Mouse (Mus musculus): ENCODE data around the gene Ddb1. TPM values are rescaled to one million over a fixed set of nuclear protein-coding genes. Genes with fewer than 3 reads are reported as not detected.
"Not testable (repeated sequence)": the region's sequence is repeated elsewhere in the genome, so short reads cannot be mapped to it uniquely, and the experiment has no call there.

The Ddb1 gene
- 100 to 1,000 TPM; 193 to 195 TPM for total RNA-seq (2021)
- long read RNA-seq, experiment 1, full-length matches to known transcripts = 124 of 169 reads
- long read RNA-seq, experiment 1, partial matches to known transcripts = 30 of 169 reads
- long read RNA-seq, experiment 1, other reads (novel, unspliced or antisense) = 15 of 169 reads
- long read RNA-seq, experiment 2, full-length matches to known transcripts = 98 of 134 reads
- long read RNA-seq, experiment 2, partial matches to known transcripts = 27 of 134 reads
- long read RNA-seq, experiment 2, other reads (novel, unspliced or antisense) = 9 of 134 reads

DNA sequence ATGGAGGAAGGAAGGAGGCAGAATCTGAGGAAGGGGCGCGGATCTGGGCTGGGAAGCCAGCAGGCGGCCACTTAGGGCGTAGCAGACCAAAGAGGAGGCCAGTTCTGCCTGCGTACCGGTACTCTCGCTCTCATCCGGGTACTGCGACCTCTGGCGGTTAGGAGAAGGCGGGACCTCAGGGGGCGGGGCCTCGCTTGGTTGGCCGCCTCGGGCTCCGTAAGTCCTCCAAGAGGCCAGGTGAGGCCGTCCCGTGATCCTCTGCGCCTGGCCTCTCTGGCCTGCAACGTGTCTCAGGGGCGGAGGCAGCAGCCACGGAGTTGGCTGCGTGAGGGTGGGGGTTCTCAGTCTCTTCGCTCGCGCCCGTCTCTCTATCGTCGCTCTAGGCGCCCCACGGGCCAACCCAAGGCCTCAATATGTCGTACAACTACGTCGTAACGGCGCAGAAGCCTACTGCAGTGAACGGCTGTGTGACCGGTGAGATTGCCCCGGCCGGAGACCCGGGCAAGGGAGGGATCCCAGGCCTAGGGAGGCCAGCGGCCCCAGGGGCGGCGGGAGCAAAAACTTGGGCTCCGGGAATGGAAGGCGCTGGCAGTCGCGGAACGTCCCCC is at the start of gene Ddb1, which contains the start of gene Tkfc:
TSS of gene Ddb1 (plus strand) at position 35 of the 608 bp plus-strand sequence.
TSS of gene Tkfc (minus strand) at position 362 of the 608 bp plus-strand sequence.
- peak; percentile 99 for DNase-seq (ENCODE audit: low spot score in 2 of 2)

DNA sequence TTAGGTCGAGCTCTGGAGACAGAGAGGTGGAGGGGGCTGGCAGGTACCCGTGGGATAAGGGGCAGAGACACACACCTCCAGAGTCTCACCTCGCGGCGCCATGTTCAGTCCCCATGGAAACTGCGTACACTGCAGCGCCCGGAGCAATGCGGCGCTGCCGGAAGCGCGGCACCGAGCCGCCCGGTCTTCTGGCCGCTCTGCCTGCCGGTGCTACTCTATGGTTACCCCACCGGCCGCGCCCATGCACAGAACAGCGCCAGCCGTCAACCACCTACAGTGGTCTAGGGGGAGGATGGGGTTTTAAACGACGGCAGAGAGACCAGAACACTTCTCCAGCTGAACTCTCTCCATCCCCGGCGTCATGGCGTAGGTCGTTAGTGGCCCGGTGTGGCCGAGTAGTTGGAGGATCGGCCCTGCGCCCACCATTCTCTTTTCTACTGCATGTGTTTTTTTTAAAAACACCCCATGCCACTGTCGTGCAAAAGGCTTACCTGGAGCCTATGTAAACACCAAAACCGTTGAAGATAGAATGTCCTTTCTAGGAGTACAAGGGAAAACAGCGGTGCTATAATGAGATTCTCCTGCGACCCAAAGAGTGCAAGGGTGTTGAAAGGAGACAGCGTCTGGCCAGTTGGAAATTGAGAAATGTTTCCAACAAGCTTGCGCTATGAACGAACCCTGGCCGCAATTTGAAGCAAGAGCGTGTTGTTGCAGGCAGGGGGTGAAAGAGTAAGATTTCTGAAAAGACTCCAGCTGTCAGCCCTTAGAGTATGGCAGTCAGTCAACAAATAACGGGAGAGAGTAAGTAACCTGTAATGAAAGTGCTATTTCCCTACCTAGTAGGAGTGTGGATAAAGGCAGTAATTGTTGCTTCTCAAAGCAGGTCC is 49.3 kb upstream of the Ddb1 start, which contains the start of gene Tmem216:
TSS of gene Tmem216 (minus strand) at position 615 of the 887 bp plus-strand sequence.
- peak; percentile 82 to 87 for DNase-seq (ENCODE audit: low spot score in 2 of 2)

DNA sequence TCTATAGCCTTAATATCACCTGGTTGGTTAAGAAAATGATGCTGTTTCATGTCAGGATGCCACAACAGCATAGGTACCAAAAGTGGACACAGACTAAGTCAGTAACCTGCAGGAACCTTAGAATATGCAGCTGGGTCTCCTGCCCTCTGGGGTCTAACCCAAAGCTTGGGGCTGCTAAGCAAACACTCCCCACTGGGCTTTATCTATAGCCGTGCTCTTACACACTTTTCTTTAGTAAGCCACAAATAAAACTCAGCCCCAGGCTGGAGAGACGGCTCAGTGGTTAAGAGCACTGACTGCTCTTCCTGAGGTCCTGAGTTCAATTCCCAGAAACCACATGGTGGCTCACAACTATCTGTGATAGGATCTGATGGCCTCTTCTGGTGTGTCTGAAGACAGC is 48.1 kb upstream of the Ddb1 start:
- DNase-seq (ENCODE audit: low spot score in 2 of 2) = no peak

DNA sequence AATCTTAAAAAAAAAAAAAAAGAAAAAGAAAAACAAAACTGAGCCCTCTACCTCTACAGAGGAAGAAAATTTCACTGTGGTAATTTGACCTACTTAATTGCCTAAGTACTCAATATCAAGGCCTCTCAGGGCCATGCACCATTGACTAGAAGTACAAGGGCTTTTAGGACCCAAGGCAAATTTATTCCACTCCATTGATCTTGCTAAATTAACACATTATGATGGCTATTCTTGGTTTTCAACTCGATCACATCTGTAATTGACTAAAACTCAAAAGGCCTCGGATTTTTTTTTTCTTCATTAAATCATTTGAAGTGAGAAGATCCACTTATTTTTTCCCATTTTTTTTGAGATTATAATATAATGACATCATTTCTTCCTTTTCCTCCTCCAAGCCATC is 47.7 kb upstream of the Ddb1 start:
- DNase-seq (ENCODE audit: low spot score in 2 of 2) = no peak

DNA sequence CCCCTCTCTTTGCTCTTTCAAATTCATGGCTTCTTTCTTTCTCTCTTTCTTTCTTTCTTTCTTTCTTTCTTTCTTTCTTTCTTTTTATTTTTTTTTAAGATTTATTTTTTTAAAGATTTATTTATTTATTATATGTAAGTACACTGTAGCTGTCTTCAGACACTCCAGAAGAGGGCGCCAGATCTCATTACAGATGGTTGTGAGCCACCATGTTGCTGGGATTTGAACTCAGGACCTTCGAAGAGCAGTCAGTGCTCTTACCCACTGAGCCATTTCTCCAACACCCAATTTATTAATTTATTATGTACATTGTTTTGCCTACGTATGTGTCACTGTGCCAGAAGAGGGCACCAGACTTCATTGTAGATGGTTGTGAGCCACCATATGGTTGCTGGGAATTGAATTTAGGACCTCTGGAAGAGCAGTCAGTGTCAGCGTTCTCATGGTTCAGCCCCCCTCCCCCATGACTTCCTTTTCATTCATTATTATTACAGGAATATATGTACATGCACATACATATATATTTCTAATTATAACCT is 47.2 kb upstream of the Ddb1 start:
- not testable (repeated sequence) for DNase-seq (ENCODE audit: low spot score in 2 of 2)

DNA sequence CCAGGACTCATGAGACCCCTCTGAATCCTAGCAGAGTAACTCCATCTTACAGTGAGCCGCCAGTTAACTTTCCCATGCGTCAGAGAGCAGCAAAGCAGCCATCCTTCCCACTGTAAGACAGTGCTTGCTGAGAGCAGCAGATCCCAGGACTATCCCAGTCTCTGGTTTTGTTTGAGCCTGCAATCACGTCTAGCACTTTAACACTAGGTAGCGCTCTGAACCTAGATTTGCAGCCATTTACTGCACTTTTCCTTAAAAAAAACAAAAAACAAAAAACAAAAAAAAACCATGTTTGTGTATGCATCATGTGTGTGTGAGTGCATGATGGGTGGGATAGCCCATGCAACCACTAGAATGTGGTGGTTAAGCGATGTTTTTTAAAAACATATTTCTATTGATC is 45.0 kb upstream of the Ddb1 start:
- no peak for DNase-seq (ENCODE audit: low spot score in 2 of 2)

DNA sequence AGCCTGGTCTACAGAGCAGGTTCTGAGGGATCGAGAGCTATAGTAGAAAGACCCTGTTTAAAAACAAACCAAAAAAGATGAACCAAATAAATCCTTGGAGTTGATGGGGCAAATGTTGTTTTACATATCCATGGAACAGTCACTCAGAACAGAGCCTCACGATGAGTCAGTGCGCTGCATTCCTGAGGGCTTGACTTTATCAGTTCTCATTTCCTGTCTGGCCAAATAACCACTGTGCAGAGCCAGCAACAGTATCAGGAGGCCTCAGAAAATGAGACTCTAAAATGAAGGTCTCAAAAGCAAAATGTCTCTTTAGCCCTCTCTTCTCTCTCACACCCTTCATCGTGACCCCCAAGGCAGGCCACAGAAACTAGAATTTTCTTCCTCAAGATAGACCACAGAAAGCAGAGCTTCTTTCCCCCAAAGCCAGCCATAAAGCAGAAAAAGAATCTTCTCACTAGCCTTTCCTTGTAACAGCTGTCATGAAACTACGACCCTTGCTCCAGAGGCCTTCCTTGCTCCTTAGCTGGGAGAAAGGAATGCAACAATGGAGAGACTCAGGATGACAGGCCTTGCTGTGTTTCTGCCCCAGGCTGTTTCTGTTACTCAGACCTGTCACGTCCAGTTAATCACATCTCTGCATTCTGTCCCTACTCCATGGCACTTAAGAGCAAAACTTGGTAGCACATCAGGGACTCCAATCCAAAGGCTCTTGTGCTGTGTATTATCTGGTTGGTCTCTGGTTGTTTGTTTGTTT is 43.4 kb upstream of the Ddb1 start:
- DNase-seq (ENCODE audit: low spot score in 2 of 2) = no peak

DNA sequence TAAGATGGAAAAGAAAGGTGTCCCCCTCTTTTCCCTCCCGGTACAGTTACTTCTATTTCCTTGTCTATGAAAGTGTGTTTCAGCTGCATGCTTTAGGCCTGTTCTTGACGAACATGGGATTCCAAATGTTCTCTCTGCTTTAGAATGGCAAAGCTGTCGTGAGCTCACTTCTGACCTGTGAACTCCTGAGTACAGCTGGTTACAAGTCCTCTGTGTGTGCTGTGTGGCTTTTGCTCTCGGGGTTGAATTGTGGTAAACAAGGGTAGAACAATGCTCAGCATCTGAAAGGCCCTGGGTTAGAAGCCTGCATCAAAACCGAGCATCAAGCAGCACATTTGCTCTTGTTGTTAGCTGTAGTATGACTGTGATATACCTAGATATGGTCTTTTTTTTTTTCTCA is 42.8 kb upstream of the Ddb1 start:
- DNase-seq (ENCODE audit: low spot score in 2 of 2) = no peak

DNA sequence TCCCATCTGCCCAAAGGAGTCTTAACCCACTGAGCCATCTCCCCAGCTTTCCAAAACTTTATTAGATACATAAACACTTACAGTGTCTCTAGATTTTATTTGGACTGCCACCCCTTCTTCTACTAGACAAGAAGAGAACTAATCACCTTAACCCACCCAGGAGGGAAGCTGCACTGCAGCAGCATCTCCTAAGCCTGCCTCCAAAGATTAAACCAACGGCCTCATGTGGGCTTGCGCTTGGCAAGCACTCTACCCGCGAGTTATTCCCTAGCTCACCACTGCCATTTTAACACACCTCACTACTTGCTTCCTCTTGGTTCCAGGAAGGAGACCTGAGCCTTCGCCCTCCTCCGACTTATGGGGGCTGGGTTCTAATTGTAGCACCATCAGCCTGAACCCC is 40.8 kb upstream of the Ddb1 start:
- no peak for DNase-seq (ENCODE audit: low spot score in 2 of 2)

DNA sequence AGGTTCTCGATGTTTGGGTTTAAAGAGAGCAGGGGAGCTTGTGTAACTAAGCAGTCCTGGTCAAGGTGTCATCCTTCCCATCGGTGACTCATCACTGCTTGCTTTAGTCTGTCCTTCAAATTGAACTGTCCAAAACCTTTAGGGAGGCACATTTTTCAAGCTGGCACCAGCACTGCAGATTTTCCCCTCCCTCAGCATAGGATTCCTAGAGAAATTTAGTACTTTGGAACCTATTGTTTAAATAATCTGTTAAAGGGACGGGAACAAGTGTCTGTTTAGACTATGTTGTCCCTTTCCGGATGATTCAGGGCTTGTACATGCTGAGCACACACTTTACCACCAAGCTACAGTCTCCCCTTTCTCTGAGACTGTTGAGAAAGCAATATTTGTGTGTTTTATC is 39.9 kb upstream of the Ddb1 start:
- no peak for DNase-seq (ENCODE audit: low spot score in 2 of 2)

DNA sequence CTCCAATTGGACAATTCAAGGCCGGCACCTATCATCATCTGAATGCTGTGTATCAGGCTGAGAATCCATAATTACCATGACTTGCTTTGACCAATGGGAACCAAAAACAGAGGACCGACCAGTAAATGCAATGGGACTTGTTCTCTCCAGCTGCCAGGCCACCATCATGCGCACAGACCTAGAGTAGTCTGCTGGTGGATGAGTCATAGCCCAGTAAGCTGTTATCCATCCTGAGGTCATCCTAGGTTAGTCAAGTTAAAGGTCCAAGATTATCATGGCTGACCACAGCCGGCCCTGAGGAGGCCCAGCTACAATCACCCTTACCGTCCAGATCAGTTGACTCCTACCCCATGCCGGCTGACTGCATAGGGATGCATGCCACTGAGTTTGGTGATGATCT is 35.5 kb upstream of the Ddb1 start:
- no peak for DNase-seq (ENCODE audit: low spot score in 2 of 2)

DNA sequence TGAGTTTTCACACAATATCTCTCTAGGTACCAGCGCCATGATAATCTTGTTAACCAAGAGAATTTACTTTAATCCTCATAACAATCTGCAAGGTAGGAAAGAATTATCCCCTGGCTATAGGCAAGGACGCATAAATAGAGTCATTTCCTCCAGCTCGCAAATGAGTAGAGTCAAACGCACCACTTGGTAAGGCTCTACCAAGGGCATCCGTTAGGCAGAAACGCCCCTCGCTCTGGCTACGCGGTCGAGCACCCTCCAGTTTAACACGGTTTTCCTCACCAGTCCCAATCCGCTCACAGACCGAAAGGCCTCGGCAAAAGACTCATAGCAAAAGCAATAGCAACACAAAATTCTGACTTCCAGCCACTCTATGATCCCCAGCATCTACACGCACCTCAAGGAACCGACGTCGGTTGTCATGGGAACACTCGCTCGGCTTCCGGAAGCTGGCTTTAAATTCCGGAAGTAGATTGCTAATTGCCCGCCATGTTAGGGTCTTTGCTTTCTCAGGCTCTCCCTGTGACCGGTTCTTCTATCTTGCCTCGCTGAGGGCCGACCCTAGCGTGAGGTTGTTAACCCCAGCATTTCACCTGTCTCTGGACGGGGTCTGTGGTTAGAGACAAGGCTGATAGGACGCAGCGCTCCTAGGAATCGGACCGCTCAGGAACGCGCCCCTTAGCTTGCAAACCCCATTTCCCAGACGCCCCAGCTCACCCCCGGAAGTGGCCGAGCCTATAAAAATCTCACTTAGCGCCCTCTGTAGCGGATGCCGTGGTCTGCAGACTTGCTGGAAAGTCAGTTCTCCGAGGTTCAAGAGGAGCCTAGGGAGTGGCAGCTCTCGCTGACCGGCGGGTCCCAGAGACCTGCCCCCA is 28.2 kb upstream of the Ddb1 start, which contains the start of the genes Cyb561a3 and Tmem138:
TSS of gene Cyb561a3 (plus strand) at position 483 of the 872 bp plus-strand sequence.
TSS of gene Tmem138 (minus strand) at position 673 of the 872 bp plus-strand sequence.
- DNase-seq (ENCODE audit: low spot score in 2 of 2) = peak; percentile 89 to 91

DNA sequence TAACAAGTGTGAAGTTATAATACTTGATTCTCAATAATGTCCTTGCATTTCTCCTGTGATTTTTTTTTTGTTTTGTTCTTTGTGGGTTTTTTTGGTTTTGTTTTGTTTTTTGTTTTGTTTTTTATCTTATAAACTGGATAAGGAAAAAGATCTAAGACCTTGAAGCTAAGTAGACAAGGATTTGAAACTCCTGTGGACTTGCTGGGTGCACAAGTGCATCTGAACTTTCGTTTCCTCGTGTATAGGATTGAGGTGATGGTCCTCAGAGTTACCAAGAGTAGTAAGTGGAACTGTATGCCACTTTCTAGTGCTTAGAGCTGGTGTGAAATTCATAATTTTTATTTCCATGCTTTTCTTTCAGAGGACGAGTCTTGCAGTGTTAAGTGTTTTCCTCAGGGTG is 25.0 kb upstream of the Ddb1 start:
- no peak for DNase-seq (ENCODE audit: low spot score in 2 of 2)

DNA sequence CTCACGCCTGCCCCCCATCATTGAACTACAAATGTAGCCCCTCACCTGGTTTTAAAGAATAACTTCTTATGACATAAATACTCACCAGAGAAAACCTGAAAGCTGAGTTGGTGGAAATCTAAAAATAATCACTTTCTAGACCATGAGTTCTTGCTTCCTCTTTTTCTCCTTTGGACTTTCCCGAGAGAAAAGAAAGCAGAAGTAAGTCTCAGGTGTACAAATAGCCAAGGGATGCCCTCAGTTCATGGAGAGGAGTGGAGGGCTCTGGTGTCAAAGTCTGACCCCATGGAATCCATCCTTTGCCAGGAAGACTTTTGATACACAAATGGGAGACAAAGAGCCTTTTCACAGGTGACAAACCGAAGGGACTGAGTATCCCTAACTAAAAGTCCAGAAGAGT is 24.4 kb upstream of the Ddb1 start:
- no peak for DNase-seq (ENCODE audit: low spot score in 2 of 2)

DNA sequence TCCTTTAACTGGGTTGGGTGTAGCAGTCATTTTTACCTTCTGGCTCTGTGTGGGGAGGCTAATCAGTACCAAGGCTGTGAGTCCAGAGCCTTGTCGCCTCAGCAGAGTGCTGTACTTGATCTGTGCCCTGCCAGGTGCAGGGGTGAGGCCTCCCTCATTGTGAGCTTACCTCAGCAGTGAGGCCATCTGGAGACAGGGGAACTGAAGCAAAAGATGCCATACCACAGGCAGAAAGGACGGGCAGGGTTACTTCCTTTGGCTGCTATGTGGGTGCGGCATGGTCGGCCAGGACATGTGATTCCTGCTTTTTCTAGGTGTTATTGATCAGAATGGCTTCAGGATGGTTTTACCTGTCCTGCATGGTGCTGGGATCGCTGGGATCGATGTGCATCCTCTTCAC is 23.1 kb upstream of the Ddb1 start:
- no peak for DNase-seq (ENCODE audit: low spot score in 2 of 2)

DNA sequence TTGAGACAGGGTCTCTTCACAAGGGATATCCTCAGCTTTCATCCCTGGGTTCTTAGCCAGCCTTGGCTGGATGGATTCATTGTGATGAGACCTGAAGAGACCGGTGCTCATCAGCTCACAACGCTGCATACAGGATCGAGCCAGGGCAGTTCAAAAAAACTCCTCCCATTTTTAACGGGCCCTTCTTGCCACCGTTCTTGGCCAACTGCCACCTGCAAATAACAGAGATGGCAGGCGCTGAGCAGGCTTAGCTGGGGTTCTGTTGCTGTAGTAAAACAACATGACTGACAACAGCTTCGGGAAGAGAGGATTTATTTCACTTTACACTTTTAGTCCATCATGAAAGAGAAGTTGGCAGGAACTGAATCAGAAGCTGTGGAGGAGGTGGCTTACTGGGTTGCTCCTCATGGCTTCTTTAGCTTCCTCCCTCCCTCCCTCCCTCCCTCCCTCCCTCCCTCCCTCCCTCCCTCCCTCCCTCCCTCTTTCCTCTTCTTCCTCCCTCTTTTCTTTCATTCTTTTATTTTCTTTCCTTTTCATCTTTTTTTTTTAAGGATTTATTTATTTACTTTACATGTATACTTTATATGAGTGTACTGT is 21.5 kb upstream of the Ddb1 start:
- DNase-seq (ENCODE audit: low spot score in 2 of 2) = no peak

DNA sequence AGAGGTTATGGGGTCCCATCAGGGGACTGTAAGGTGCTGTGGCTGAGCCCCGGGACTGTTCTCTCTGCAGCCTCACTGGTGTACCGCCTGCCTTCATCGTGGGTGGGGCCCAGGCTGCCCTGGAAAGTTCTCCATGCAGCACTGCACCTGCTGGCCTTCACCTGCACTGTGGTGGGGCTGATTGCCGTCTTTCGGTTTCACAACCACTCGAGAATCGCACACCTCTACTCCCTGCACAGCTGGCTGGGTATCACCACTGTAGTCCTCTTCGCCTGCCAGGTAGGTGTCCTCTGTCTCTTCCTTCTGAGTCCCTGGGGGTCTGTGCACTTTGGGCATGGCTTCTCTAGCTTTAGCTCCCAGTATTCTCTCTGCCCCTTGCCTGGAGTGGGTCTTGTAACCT is 20.0 kb upstream of the Ddb1 start:
- no peak for DNase-seq (ENCODE audit: low spot score in 2 of 2)

DNA sequence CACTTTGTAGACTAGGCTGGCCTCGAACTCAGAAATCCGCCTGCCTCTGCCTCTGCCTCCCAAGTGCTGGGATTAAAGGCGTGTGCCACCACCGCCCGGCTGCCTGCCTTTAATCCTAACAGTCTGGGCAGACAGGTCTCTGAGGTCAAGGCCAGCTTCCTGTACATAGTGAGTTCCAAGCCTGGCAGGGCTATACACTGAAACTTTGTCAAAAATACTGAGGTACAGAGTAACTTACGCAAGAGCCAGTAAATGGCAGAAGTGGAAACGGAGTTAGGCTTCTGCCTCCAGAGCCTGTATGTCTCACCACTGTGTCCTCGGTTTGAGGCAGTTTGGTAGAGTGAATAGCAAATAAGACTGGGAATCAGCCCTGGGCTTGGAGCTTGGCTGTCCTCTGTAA is 17.9 kb upstream of the Ddb1 start:
- DNase-seq (ENCODE audit: low spot score in 2 of 2) = no peak

DNA sequence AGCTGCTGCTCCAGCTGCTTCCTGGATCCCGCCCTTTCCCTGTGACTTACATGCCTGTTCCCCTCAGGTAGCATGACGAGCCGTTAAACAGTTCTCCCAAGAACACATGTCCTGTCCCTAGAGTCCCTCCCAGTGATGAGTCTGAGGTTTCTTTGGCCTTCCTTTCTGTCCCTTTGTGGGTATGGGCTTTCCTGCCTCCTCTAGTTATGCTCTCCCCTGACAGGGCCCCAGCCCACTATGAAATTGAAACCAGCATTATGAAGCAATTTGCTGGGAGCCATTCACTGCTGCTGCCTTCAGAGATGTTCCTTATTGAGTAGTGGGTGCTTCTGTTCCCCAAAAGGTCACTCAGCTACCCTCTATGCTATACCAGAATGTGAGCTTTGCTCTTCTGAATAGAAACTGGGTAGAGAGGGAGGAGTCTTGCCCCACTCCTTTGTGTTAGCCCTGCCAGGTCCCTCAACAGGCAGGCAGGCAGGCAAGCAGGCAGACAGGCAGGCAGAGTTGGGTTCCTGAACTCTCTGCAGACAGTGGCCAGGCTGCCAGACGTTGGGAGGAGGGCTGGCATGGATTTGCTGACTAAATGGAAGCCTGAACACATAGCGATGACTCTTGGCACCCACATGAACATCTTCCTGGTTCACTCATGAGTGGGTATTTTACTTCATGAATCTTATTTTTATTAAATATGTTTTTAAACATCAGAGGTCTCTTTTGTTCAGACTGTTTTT is 15.8 kb upstream of the Ddb1 start:
- no peak for DNase-seq (ENCODE audit: low spot score in 2 of 2)

Data from left cerebral cortex, adult 18-20 months (tissue).